ENCODE assay signal across 10 mouse cellular contexts in genomic region chr19:55577306-55578042, GRCm38 (mm10).
A peak's percentile ranks its signal among the peaks of the same experiment; 100 is the strongest.
DNase-seq lines count a peak whose midpoint lies in the region; ATAC-seq and TF ChIP-seq lines count a peak whose summit lies in the region.
"Had no signal": no experiment of that assay in that cellular context is flagged by ENCODE, and none has a peak within 500 bp of the region (broad histone marks: within the 10 kb centered on the region; RNA-seq: fewer than 3 reads in every experiment).

No protein-coding gene starts in this region.

- H3K9me3 ChIP-seq in intestine, embryonic 14.5 days (ENCODE audit: control insufficient read depth, low read length), result no peaks in the 10 kb centered on the region
- no peaks in the 10 kb centered on the region for H3K9me3 ChIP-seq in intestine, postnatal 0 days (ENCODE audit: control insufficient read depth)
- H3K9me3 ChIP-seq in hindbrain, embryonic 11.5 days (ENCODE audit: control insufficient read depth, low read length), result no peaks in the 10 kb centered on the region
- H3K9me3 ChIP-seq in midbrain, embryonic 13.5 days, result no peaks in the 10 kb centered on the region
- H3K9me3 ChIP-seq: heart, embryonic 12.5 days; megakaryocyte, embryonic 14.5 days had no signal

- TF ChIP-seq CTCF in intestine, postnatal 0 days (IDR thresholded peaks at IDR 0.05; ENCODE audit: low read depth), result no peak

- no peak overlapping the region for H3K9ac ChIP-seq in intestine, embryonic 14.5 days (ENCODE audit: low read length)
- no peak overlapping the region for H3K9ac ChIP-seq in intestine, postnatal 0 days (ENCODE audit: low read depth, low read length)
- H3K9ac ChIP-seq in hindbrain, embryonic 11.5 days (ENCODE audit: low read depth, low read length), result 0 out of 2 replicates have a peak overlapping the region, but pooled peaks have one; percentile 15
- H3K9ac ChIP-seq in midbrain, embryonic 13.5 days (replicated peaks), result 0 out of 2 replicates have a peak overlapping the region, but pooled peaks have one; percentile 10
- H3K9ac ChIP-seq: heart, embryonic 12.5 days had no signal

- H3K36me3 ChIP-seq in intestine, embryonic 14.5 days (ENCODE audit: control insufficient read depth, insufficient read depth, low read length), result no peaks in the 10 kb centered on the region
- no peaks in the 10 kb centered on the region; the same call in 1 of the 2 replicates for H3K36me3 ChIP-seq in intestine, postnatal 0 days (ENCODE audit: control insufficient read depth, insufficient read depth)
- no peaks in the 10 kb centered on the region for H3K36me3 ChIP-seq in hindbrain, embryonic 11.5 days (ENCODE audit: control insufficient read depth, insufficient read depth, low read length)
- no peaks in the 10 kb centered on the region for H3K36me3 ChIP-seq in midbrain, embryonic 13.5 days
- H3K36me3 ChIP-seq: heart, embryonic 12.5 days had no signal

- no peak overlapping the region for H3K4me2 ChIP-seq in intestine, embryonic 14.5 days (ENCODE audit: low read length)
- no peak overlapping the region for H3K4me2 ChIP-seq in intestine, postnatal 0 days (replicated peaks; ENCODE audit: low read depth)
- H3K4me2 ChIP-seq in hindbrain, embryonic 11.5 days (replicated peaks; ENCODE audit: low read depth, low read length), result no peak overlapping the region
- no peak overlapping the region for H3K4me2 ChIP-seq in midbrain, embryonic 13.5 days (replicated peaks)

- H3K4me3 ChIP-seq in intestine, embryonic 14.5 days (ENCODE audit: low read depth, low read length), result no peak overlapping the region
- H3K4me3 ChIP-seq in intestine, postnatal 0 days (ENCODE audit: low read depth, low read length), result no peak overlapping the region
- H3K4me3 ChIP-seq in hindbrain, embryonic 11.5 days (ENCODE audit: low read depth, low read length), result no peak overlapping the region
- H3K4me3 ChIP-seq in midbrain, embryonic 13.5 days (replicated peaks), result no peak overlapping the region
- H3K4me3 ChIP-seq: heart, embryonic 12.5 days; megakaryocyte, embryonic 14.5 days had no signal

- H3K4me1 ChIP-seq in intestine, embryonic 14.5 days (replicated peaks; ENCODE audit: control insufficient read depth, insufficient read depth, low read length), result peaks cover 26% of the 10 kb centered on the region
- H3K4me1 ChIP-seq in intestine, postnatal 0 days (replicated peaks; ENCODE audit: control insufficient read depth, insufficient read depth, low read length), result peaks cover 3% of the 10 kb centered on the region; the same call in 1 of the 2 replicates
- peaks cover 3% of the 10 kb centered on the region; the same call in 1 of the 2 replicates for H3K4me1 ChIP-seq in hindbrain, embryonic 11.5 days (replicated peaks; ENCODE audit: control insufficient read depth, insufficient read depth, low read length)
- peaks cover 19% of the 10 kb centered on the region for H3K4me1 ChIP-seq in midbrain, embryonic 13.5 days (replicated peaks)

- WGBS in intestine, embryonic 14.5 days, result 76% methylated on average over 25 of the region's 25 CpGs
- 82% methylated on average over 25 of the region's 25 CpGs for WGBS in intestine, postnatal 0 days
- WGBS in hindbrain, embryonic 11.5 days, result 84% methylated on average over 25 of the region's 25 CpGs
- WGBS in midbrain, embryonic 13.5 days, result 84% methylated on average over 25 of the region's 25 CpGs

- ATAC-seq in intestine, embryonic 14.5 days (replicated peaks; ENCODE audit: low FRiP score, low TSS enrichment, low read depth), result peak; percentile 61; the same call in 1 of the 2 replicates
- no peak for ATAC-seq in intestine, postnatal 0 days
- ATAC-seq in common myeloid progenitor, adult 5-6 weeks (replicated peaks; ENCODE audit: low read depth, poor library complexity, severe bottlenecking), result peak; percentile 88
- no peak for ATAC-seq in hindbrain, embryonic 11.5 days (ENCODE audit: low FRiP score)
- ATAC-seq in midbrain, embryonic 13.5 days, result 0 out of 2 replicates have a peak, but pooled peaks have one; percentile 65

- no peaks in the 10 kb centered on the region for H3K27me3 ChIP-seq in intestine, embryonic 14.5 days (replicated peaks; ENCODE audit: control insufficient read depth, insufficient read depth, low read length)
- no peaks in the 10 kb centered on the region for H3K27me3 ChIP-seq in intestine, postnatal 0 days (replicated peaks; ENCODE audit: control insufficient read depth, insufficient read depth, low read length)
- H3K27me3 ChIP-seq in hindbrain, embryonic 11.5 days (ENCODE audit: control insufficient read depth, insufficient read depth, low read length), result no peaks in the 10 kb centered on the region; the same call in 1 of the 2 replicates
- peaks cover 13% of the 10 kb centered on the region for H3K27me3 ChIP-seq in midbrain, embryonic 13.5 days
- H3K27me3 ChIP-seq: heart, embryonic 12.5 days; megakaryocyte, embryonic 14.5 days had no signal

- peak overlapping the region; percentile 12; the same call in 1 of the 2 replicates for H3K27ac ChIP-seq in intestine, embryonic 14.5 days (ENCODE audit: low read depth)
- no peak overlapping the region for H3K27ac ChIP-seq in intestine, postnatal 0 days (ENCODE audit: low read depth, low read length)
- H3K27ac ChIP-seq in hindbrain, embryonic 11.5 days (ENCODE audit: low read depth, low read length), result no peak overlapping the region
- H3K27ac ChIP-seq in midbrain, embryonic 13.5 days, result 0 out of 2 replicates have a peak overlapping the region, but pooled peaks have one; percentile 32

- no peak for DNase-seq in intestine, embryonic 14.5 days (ENCODE audit: low spot score)
- DNase-seq in hindbrain, embryonic 11.5 days (ENCODE audit: low spot score), result no peak
- DNase-seq in cerebellum, adult 11-12 months, result no peak
- DNase-seq in gastrocnemius, adult 18-20 months (ENCODE audit: low spot score), result no peak
- DNase-seq in layer of hippocampus, adult 11-12 months (ENCODE audit: low spot score), result no peak

Comparison
In these comparisons a context has a peak if more than half of its experiments do, and no peak if none do; other contexts are left out.
1. ATAC-seq: peak in intestine, embryonic 14.5 days (single experiment), common myeloid progenitor, adult 5-6 weeks (single experiment) and midbrain, embryonic 13.5 days (single experiment); none in intestine, postnatal 0 days (single experiment) and hindbrain, embryonic 11.5 days (single experiment).
2. H3K27ac ChIP-seq: peak in intestine, embryonic 14.5 days (single experiment) and midbrain, embryonic 13.5 days (single experiment); none in intestine, postnatal 0 days (single experiment) and hindbrain, embryonic 11.5 days (single experiment).
3. H3K9ac ChIP-seq: peak in hindbrain, embryonic 11.5 days (single experiment) and midbrain, embryonic 13.5 days (single experiment); none in intestine, embryonic 14.5 days (single experiment) and intestine, postnatal 0 days (single experiment).